Mouse (Mus musculus) right cerebral cortex, postnatal 25 days (tissue): ENCODE data around the gene Ipmk.
A peak's percentile ranks its signal among the peaks of the same experiment; 100 is the strongest.

ENCODE experiments used
- DNase-seq: peaks from one replicate; pipeline ENCODE4 v3.0.0; 2022

The Ipmk gene

DNA sequence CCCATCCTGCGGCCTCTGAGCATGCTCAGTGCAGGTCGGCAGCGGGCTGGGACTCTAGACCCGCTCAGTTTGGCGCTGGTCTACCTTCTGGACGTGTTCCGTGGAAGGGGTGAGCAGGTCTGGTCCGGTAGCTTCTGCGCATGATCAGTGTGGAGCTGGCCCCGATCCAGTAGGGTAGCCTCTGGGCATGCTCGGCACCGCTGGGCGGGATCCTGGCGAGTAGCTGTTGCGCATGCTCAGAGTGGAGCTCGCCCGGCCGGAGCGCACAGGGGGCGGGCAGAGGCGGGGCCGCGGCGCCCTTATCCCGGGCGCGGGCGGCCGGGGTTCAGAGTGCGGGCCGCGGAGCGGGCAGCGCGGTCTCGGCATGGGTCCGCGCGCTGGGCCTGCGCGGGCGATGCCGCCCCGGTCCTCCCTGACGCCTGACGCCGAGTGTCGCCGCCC, at the start of gene Ipmk:
Gene Ipmk (plus strand): TSS at position 255 of the 441 bp plus-strand sequence.
- DNase-seq: peak; percentile 99

DNA sequence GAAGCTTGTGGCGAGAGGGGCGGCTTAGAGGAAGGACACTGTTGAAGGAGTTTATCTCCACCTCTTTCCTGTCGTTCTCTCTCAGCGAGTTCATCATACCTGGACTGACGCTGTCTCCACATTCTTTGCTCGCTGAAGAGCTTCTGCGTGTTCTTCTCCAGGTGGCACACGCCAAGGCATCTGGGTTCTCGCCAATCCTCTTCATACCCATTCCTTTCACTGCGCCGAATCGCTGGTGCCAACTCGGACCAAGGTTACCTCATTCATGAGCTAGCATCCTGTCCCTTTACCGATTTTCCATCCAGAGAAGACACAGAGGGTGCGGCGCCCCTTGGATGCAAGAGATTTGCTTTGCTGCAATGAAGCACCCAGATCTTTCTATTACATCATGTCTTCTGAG, 47.4 kb upstream of the Ipmk start:
- no peak for DNase-seq

DNA sequence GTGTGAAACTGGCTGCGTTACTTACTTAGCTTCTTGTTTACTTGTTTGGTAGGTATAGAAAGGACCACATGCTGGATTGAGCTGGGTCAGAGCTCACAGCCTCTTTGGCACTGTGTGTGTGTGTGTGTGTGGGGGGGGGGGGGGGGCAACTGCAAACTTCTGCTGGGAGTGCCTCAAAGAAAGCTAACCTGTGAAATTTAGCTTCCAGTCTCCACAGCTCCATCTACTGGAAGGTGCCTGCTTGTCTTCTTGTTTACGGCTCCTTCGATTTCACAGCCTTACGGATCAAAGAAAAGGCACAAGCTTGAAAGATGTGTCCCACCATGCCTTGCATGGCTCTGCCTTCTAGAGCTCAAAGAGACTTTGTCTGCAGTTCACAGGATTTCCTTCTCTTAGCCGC, 45.1 kb upstream of the Ipmk start:
- DNase-seq: no peak

DNA sequence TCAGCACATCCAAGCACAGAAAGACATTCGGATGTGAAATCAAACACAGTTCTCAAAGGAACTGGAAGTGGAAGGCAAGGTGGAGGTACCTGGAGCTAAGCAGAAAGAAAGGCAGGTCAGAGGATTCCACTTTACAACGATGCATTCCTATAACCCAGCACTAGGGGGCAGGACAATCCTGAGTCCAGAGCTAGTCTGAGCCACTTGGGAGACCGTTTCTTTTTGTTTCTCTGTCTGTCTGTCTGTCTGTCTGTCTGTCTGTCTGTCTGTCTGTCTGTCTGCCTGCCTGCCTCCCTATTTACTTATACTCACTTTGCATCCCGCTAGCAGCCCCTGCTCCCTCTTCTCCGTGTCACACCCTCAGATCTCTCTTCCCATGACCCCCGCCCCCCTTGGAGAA, 41.4 kb upstream of the Ipmk start:
- DNase-seq: no peak

DNA sequence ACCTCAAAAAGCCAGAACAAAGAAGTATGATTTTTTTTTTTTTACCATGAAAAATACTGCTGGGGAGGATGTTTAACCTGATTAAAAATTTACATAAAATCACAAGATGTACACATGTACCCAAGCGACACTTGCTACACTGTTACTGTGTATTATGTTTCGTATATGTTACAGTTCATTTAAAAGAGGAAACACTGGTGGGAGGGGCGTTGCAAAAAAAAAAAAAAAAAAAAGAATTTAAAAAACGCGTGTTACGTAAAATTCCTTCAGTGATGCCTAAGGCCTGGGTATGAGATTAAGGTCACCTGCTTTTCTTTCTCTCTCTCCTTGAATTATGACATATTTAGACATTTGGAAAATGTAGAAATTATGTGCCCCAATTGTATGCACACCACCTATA, 40.8 kb upstream of the Ipmk start:
- DNase-seq: no peak

DNA sequence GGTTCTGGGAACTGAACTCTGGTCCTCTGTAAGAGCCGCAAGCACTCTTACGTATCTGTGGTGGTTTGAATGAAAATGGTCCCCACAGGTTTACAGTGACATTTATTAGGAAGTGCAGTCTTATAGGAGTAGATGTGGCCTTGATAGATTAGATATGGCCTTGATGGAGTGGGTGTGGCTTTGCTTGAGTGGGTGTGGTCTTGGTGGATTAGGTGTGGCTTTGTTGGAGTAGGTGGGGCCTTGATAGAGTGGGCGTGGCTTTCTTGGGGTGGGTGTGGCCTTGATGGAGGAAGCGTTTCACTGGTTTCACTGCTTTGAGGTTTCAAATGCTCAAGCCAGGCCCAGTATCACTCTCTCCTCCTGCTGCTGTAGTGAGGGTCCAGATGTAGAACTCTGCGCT, 39.4 kb upstream of the Ipmk start:
- no peak for DNase-seq

DNA sequence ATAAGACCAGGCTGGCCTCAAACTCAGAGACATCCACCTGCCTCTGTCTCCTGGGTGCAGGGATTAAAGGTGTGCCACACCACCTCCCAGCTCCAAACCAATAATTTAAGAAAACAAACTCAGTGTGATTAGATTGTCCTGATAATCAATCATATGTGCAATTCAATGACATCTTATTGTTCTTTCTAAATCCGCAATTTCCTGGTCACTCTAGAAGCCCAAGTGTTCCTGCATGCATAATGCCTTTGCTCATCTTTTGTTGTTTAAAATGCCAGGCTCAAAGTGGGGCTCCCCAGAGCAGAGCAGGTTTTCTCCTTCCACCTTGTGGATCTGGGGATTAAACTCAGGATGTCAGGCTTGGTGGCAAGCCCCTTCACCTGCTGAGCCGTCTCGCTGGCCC, 37.3 kb upstream of the Ipmk start:
- DNase-seq: no peak

- no peak for DNase-seq
These were observed 33.0 kb upstream of the Ipmk start for GRCm38 (mm10) chr10:71314596-71314995.

GRCm38 (mm10) chr10:71316056-71316455, 31.5 kb upstream of the Ipmk start:
- DNase-seq: no peak

DNA sequence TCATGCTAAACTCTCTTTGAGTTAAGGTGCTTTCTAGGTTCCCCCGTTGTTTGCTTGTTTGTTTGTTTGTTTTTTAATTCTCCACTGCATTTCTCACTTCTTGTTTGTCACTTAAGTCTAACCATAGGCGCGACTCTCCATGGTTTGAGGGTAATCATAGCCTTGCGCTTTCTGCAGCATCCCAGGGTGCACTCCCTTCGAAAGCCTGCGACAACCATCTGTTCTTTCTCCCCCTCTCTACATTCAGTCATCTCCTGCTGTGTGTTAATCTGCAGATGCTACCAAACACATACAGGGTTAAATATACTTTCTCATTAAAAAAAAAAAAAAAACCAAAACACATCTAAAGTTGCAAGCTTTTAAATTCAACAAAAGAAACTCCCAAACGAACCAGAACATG, 31.1 kb upstream of the Ipmk start:
- DNase-seq: no peak

GRCm38 (mm10) chr10:71323669-71324068, 23.9 kb upstream of the Ipmk start:
- no peak for DNase-seq

GRCm38 (mm10) chr10:71326123-71326522, 21.4 kb upstream of the Ipmk start:
- DNase-seq: no peak

DNA sequence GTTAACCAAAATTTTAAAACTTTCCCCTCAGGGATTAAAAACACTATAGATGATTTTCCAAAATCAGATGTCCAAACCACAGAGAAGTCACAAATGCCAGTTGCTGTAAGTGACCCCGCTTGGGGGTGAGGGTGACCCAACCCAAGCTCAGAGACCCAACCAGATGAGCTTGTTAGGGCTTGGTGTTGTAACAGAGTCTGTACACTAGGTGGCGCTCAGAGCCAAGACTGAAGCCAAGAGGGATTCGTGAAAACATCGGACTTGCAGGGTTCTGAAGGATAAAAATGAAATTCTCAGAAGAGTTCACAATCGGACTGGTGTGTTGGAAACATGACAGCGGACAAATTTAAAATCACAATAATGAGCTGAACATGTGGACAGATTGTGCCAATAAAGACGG, 20.8 kb upstream of the Ipmk start:
- peak; percentile 56 for DNase-seq

- DNase-seq: no peak
These were observed 20.2 kb upstream of the Ipmk start for GRCm38 (mm10) chr10:71327386-71327785.

DNA sequence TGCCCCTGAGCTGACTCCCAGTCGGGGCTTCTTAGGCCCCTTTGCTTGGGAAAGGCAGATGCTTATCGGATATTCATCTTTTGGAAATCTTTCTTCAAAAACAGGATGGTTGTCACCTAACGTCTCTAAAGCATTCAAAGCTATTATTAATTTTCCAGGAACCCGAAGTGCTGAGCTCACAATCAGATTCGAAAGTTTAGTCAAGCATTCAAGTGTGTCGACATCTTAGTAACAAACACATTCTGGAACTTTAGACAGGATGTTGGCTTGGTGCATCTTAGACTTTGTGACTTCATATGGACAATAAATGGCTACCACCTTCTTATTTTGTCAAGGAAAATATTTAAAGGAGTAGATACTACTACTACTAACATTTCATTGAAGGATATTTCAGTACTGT, 19.2 kb upstream of the Ipmk start:
- DNase-seq: no peak

DNA sequence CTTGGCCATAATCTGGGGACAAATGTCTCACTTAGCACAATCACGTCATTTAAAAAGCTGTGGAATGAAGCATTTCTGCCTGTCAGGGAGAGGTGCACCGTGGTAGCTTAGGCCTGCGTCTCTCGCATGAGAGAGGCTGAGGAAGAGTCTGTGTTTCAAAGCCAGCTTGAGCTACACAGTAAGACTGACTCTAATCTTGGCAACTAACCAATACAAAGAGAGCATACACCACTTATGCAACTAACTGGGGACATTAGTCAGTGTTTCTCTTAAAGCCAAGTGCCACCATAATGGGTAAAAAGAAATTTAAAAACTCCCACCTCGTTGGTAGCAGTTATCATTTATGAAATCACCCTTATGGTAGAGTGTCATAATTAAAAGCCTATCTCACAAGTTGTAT, 18.7 kb upstream of the Ipmk start:
- DNase-seq: no peak

DNA sequence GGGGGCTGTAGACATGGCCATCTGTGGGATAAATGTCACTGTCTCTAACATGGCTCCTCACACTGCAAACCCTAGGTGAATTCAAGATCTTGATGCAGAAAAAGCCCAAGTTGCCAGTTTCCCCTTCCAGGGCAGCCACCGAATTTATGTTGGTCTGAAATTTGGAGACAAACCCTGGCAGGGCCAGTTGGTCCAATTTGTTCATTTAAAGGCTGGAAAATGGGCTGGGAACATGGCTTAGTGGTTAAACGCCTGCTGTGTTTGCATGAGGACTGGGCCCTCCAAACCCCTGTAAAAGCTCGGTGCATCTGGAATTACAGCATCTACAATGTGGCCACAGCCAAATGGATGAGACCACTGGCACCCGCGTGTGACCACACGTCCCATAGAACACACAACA, 18.3 kb upstream of the Ipmk start:
- DNase-seq: no peak

DNA sequence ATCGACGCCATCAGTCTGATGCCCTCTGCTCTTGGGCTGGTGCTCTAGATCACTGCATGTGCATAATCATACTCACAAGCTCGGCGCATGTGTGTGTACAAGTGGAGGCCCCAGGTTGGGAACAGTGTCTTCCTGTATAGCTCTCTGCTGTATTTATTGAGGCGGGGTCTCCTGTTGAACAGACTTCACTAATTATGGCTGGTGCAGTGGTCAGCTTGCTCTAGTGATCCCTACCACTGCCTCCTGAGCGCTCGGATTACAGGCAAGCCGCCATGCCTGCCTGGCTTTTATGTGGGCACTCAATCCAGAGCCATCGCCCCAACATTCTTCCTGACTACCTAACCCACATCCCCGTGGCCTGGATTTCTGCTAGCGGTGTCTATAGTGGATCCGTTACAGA, 17.5 kb upstream of the Ipmk start:
- DNase-seq: no peak

DNA sequence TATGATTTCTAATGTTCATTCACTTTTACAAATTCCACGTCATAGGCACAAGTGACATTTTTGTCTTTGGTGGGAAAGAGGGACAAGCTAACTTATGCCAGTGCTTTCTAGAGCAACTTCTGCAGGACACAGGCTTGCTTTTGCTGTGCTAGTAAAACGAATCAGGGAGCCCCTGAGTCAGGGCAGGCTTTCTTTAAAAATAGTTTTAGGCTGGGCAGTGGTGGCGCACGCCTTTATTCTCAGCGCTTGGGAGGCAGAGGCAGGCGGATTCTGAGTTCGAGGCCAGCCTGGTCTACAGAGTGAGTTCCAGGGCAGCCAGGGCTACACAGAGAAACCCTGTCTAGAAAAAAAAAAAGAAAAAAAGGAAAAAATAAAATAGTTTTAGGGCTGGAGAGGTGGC, 15.7 kb upstream of the Ipmk start:
- DNase-seq: no peak

DNA sequence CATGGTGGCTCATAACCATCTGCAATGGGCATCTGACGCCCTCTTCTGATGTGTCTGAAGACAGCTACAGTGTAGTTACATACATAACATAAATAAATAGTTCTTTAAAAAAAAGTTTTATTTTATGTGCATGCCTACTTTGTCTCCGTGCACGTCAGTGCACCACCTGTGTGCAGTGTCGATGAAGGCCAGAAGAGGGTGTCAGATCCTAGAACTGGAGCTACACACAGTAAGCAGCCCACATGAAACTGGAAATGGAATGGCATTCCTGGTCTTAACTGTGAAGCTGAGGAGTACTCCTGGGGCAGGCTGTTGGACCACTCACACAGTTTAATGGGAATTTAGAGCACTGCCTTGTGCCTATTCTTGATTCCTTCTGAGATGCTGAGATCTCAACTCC, 15.2 kb upstream of the Ipmk start:
- DNase-seq: no peak

DNA sequence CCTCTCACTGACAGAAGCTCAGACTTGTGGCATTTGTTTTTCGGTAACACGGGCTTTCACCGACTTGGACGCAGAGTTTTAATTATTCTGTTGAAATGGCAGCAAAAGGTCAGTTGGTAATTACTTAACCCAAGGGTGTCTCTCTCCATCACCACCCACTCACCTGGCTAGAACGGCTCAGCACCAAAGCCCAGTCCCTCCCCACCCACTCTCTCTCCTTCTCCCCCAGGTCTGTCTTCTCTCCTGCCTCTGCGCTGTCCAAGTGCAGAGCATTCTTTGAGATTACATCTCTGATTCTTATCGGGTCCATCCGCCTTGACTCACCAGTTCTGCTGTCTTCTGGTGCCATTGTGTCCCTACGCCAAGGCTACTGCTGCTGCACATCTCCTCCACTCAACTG, 14.7 kb upstream of the Ipmk start:
- DNase-seq: no peak

- no peak for DNase-seq
These were observed 9.8 kb upstream of the Ipmk start for GRCm38 (mm10) chr10:71337733-71338132.

DNA sequence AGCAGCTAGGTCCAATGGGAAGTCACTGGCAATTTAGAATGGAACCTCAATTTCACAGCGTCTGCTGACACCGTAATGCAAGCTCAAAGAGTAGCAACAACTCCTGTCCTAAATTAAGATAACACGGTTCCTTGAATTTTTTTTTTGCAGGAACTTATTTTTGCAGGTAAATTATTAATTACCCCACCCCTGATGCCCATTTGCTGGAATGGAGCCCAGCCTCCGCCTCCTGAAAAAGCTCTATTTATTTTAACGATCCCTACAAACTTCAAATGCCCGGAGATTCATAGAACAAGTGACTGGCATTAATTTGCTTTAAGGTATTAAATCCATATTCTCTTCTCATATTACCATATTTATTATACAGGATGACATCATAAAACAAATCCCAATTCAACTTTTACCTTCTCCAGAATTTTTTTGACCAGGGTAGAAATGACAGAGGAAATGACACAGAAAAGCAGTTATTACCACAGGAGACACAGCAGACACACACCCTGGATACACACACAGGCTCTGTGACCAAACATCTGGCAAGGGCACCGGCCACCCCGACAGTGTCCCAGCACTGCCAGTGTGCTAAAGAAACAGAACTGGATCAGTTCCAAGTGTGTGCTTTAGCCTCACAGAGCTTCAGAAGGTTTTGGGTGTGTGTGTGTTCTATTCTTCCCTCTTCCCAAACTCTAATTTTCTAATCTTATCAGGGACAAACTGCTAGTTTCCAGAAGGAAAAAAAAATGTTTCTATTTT, 9.2 kb upstream of the Ipmk start:
- DNase-seq: no peak

DNA sequence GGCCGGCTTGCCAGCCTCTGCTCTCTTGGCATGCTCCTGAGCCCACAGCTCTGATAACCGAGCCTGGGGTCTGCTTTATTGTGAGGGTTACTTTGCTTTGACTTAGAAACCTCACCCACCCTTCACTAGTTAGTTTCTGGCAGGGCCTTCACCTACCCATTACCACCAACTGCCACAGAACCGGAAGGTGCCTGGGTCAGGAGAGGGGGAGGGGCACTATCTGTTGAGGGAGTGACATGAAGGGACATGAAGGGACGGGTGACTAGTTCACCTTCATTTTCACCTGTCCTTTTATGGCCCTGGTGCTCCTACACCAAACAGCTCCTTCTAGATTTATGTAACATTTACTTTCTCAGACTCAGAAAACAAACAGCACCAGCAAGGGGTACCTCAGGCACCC, 8.1 kb upstream of the Ipmk start:
- no peak for DNase-seq

GRCm38 (mm10) chr10:71340195-71340594, 7.4 kb upstream of the Ipmk start:
- no peak for DNase-seq

DNA sequence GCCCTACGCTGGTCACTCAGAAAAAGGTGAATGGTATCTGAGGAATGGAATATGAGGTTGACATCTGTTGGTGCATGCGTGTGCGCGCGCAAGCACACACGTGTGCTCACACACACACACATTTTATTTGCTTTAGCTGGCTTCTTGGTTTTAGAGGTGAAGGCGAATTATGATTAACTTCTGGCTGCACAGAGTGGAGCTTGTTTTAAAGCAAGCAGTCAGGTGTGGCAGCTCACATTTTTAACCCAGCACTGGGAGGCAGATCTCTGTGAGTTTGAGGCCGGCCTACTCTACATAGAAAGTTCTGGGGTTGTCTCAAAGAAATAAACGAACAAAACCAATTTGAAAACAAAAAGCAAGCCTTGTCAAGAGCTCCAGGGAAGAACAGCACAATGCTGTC, 6.3 kb upstream of the Ipmk start:
- no peak for DNase-seq
